Mouse (Mus musculus) CH12.LX (cell line): ENCODE measurements around the gene Slc2a3. TPM values are rescaled to one million over a fixed set of nuclear protein-coding genes. Genes with fewer than 3 reads are reported as not detected.

Experiments used
- DNase-seq: peaks from one replicate; pipeline ENCODE4 v3.0.0-alpha.2; 2013; ENCODE audit errors: extremely low read depth
- H3K27ac ChIP-seq: 2 replicates; pipeline ENCODE4 v1.5.1; 2012; ENCODE audit warnings: low read depth, mild to moderate bottlenecking, control low read depth, moderate library complexity; ENCODE audit not compliant: insufficient read depth
- H3K27me3 ChIP-seq: replicated peaks from 2 replicates; pipeline ENCODE3; 2012; ENCODE audit warnings: inconsistent platforms
- H3K36me3 ChIP-seq, 2 experiments: replicated peaks in 1 of 2; 2 replicates each; pipeline versions ENCODE3 to v1.6.1; 2012; ENCODE audit warnings: inconsistent platforms in 1 of 2, low read length in 1 of 2, mild to moderate bottlenecking in 1 of 2, mixed read lengths in 1 of 2, moderate library complexity in 1 of 2; ENCODE audit not compliant: control insufficient read depth in 1 of 2, insufficient read depth in 1 of 2
- H3K4me1 ChIP-seq, 2 experiments: 2 replicates each; pipeline ENCODE4 v1.6.1; 2012; ENCODE audit warnings: inconsistent platforms in 1 of 2, moderate library complexity in 1 of 2; ENCODE audit not compliant: insufficient read depth in 2 of 2, control insufficient read depth in 1 of 2
- H3K4me2 ChIP-seq: 2 replicates; pipeline ENCODE4 v1.6.1; 2012; ENCODE audit warnings: low read depth, mild to moderate bottlenecking, control low read depth; ENCODE audit not compliant: poor library complexity, insufficient read depth, severe bottlenecking
- H3K4me3 ChIP-seq, 3 experiments: fragments of 150-350 bp in 1 of 3; sonication (generic) in 1 of 3; replicated peaks in 1 of 3; 2 replicates each; pipeline versions ENCODE3 to v1.5.1; 2011 to 2012; ENCODE audit warnings: low read depth in 2 of 3, low read length in 2 of 3, mild to moderate bottlenecking in 2 of 3, moderate library complexity in 2 of 3, control low read depth in 1 of 3, improper control_type of control experiment in 1 of 3, inconsistent platforms in 1 of 3, mixed read lengths in 1 of 3; ENCODE audit not compliant: poor library complexity in 1 of 3
- H3K79me2 ChIP-seq: replicated peaks from 2 replicates; pipeline ENCODE4 v1.6.1; 2012; ENCODE audit warnings: mild to moderate bottlenecking, moderate library complexity; ENCODE audit not compliant: control insufficient read depth, poor library complexity, insufficient read depth, severe bottlenecking; ENCODE audit errors: extremely low read depth
- H3K9ac ChIP-seq: 2 replicates; pipeline ENCODE4 v1.6.1; 2012; ENCODE audit warnings: low read depth, mild to moderate bottlenecking, control low read depth, moderate library complexity; ENCODE audit not compliant: insufficient read depth
- H3K9me3 ChIP-seq: replicated peaks from 2 replicates; pipeline ENCODE3; 2012; ENCODE audit warnings: low read length, inconsistent platforms, mixed read lengths
- BHLHE40 ChIP-seq: IDR thresholded peaks from 2 replicates; pipeline ENCODE4 v1.6.1; 2011; ENCODE audit warnings: mild to moderate bottlenecking, low read depth, low read length, improper control_type of control experiment
- CHD2 ChIP-seq: IDR thresholded peaks from 2 replicates; pipeline ENCODE4 v1.6.1; 2011; ENCODE audit warnings: low read length, improper control_type of control experiment
- CTCF ChIP-seq, 2 experiments: IDR thresholded peaks in 1 of 2; conservative IDR thresholded peaks in 1 of 2; 2 replicates each; pipeline ENCODE4 v1.5.1; 2011 to 2012; ENCODE audit warnings: low read depth in 2 of 2, low read length in 2 of 2, improper control_type of control experiment in 1 of 2, inconsistent platforms in 1 of 2, mild to moderate bottlenecking in 1 of 2, moderate library complexity in 1 of 2
- E2F4 ChIP-seq: IDR thresholded peaks from 2 replicates; pipeline ENCODE4 v1.6.1; 2011; ENCODE audit warnings: low read depth, low read length, improper control_type of control experiment; ENCODE audit not compliant: insufficient replicate concordance
- EP300 ChIP-seq: IDR thresholded peaks from 2 replicates; pipeline ENCODE4 v1.6.1; 2011; ENCODE audit warnings: low read length, improper control_type of control experiment
- IRF4 ChIP-seq: IDR thresholded peaks from 2 replicates; pipeline ENCODE4 v1.6.1; 2014; ENCODE audit warnings: low read depth, mild to moderate bottlenecking, inconsistent platforms, low read length, improper control_type of control experiment
- JUN ChIP-seq: IDR thresholded peaks from 2 replicates; pipeline ENCODE4 v1.6.1; 2011; ENCODE audit warnings: low read depth, mild to moderate bottlenecking, low read length, improper control_type of control experiment, moderate library complexity; ENCODE audit not compliant: insufficient read depth
- MAFK ChIP-seq: IDR thresholded peaks from 2 replicates; pipeline ENCODE4 v1.6.1; 2011; ENCODE audit warnings: low read length, improper control_type of control experiment; ENCODE audit not compliant: insufficient replicate concordance
- MAZ ChIP-seq: IDR thresholded peaks from 2 replicates; pipeline ENCODE4 v1.6.1; 2012; ENCODE audit warnings: low read depth, mild to moderate bottlenecking, inconsistent platforms, low read length, improper control_type of control experiment, moderate library complexity
- MEF2A ChIP-seq: IDR thresholded peaks from 2 replicates; pipeline ENCODE4 v1.6.1; 2014; ENCODE audit warnings: low read depth, mild to moderate bottlenecking, inconsistent platforms, low read length, improper control_type of control experiment, borderline replicate concordance
- MXI1 ChIP-seq: IDR thresholded peaks from 2 replicates; pipeline ENCODE4 v1.6.1; 2011; ENCODE audit warnings: mild to moderate bottlenecking, low read depth, low read length, improper control_type of control experiment
- MYC ChIP-seq: IDR thresholded peaks from 2 replicates; pipeline ENCODE4 v1.6.1; 2011; ENCODE audit warnings: low read depth, mild to moderate bottlenecking, improper control_type of control experiment, low read length
- NELFE ChIP-seq: IDR thresholded peaks from 2 replicates; pipeline ENCODE4 v1.6.1; 2011; ENCODE audit warnings: low read depth, low read length, improper control_type of control experiment
- NRF1 ChIP-seq: IDR thresholded peaks from 2 replicates; pipeline ENCODE4 v1.6.1; 2014; ENCODE audit warnings: low read depth, mild to moderate bottlenecking, inconsistent platforms, low read length, improper control_type of control experiment, moderate library complexity
- RAD21 ChIP-seq: IDR thresholded peaks from 2 replicates; pipeline ENCODE4 v1.6.1; 2011; ENCODE audit warnings: low read depth, mild to moderate bottlenecking, low read length, improper control_type of control experiment, moderate library complexity
- SMC3 ChIP-seq: IDR thresholded peaks from 2 replicates; pipeline ENCODE4 v1.6.1; 2011; ENCODE audit warnings: low read depth, low read length, improper control_type of control experiment
- USF1 ChIP-seq: IDR thresholded peaks from 2 replicates; pipeline ENCODE4 v1.6.1; 2014; ENCODE audit warnings: low read depth, mild to moderate bottlenecking, inconsistent platforms, low read length, improper control_type of control experiment
- USF2 ChIP-seq: conservative IDR thresholded peaks from 2 replicates; pipeline ENCODE4 v1.6.1; 2011; ENCODE audit warnings: low read depth, low read length, improper control_type of control experiment
- ZC3H11A ChIP-seq: IDR thresholded peaks from 2 replicates; pipeline ENCODE4 v1.6.1; 2012; ENCODE audit warnings: low read depth, mild to moderate bottlenecking, inconsistent platforms, low read length, improper control_type of control experiment
- ZKSCAN1 ChIP-seq: IDR thresholded peaks from 2 replicates; pipeline ENCODE4 v1.6.1; 2012; ENCODE audit warnings: low read depth, inconsistent platforms, low read length, improper control_type of control experiment, borderline replicate concordance
- ZMIZ1 ChIP-seq: IDR thresholded peaks from 2 replicates; pipeline ENCODE4 v1.6.1; 2012; ENCODE audit warnings: low read depth, mild to moderate bottlenecking, inconsistent platforms, low read length, improper control_type of control experiment
- ZNF384 ChIP-seq: IDR thresholded peaks from 2 replicates; pipeline ENCODE4 v1.6.1; 2012; ENCODE audit warnings: low read depth, low read length, improper control_type of control experiment, inconsistent platforms
- dilution Hi-C: fragments of 300-500 bp; cut with MboI; formaldehyde crosslinking; loops from 2 replicates; pipeline ENCODE4 v1.14.3; 2020; ENCODE audit warnings: low sequenced_read_pairs; ENCODE audit not compliant: extremely low pct_unique_long_range_greater_than_20kb, extremely low pct_ligation_motif_present
- in situ Hi-C: fragments of 300-500 bp; cut with MboI; formaldehyde crosslinking; loops from 3 replicates; pipeline ENCODE4 v1.14.3; 2019; ENCODE audit warnings: low sequenced_read_pairs, low pct_ligation_motif_present, low pct_unique_long_range_greater_than_20kb, mixed read lengths
- polyA plus RNA-seq: library from polyadenylated mRNA; unstranded; fragments of >175 nt; gene quantifications from 2 replicates; pipeline ENCODE4 v1.2.1, GENCODE M21; 2012; ENCODE audit warnings: low read depth; ENCODE audit not compliant: insufficient read length
- total RNA-seq, 2 experiments: library from RNA; depleted of rRNA; stranded (reverse); fragments of 300-350 nt in 1 of 2; fragments of >200 nt in 1 of 2; gene quantifications; 2 replicates each; pipeline ENCODE4 v1.2.3; 2012 to 2014

Gene Slc2a3
- total and polyA plus RNA-seq, 3 experiments: 28.8 to 38.3 (median 29.7) TPM

- Histone ChIP-seq H3K27me3 (no peaks in the 10 kb centered on the region), H3K27ac (no peak overlapping the region), H3K79me2 (no peaks in the 10 kb centered on the region), H3K9me3 (peaks cover 9% of the 10 kb centered on the region), H3K36me3 (peaks cover 64 to 89% of the 10 kb centered on the region in 2 experiments), H3K9ac (no peak overlapping the region), H3K4me2 (no peak overlapping the region), H3K4me3 (no peak overlapping the region)
- dilution Hi-C loops: no loop called here
- in situ Hi-C loops: no loop called here
- TF ChIP-seq MEF2A: no peak
- TF ChIP-seq ZC3H11A: no peak
- TF ChIP-seq MYC: no peak
- no peak for TF ChIP-seq IRF4
- no peak for TF ChIP-seq MAZ
- TF ChIP-seq NRF1: no peak
- TF ChIP-seq JUN: no peak
- TF ChIP-seq NELFE: no peak
- no peak for TF ChIP-seq ZMIZ1
- TF ChIP-seq CTCF (conservative IDR thresholded peaks at IDR 0.05 in 1 of 2, IDR thresholded peaks at IDR 0.05 in 1 of 2; ENCODE audit: low read depth in 2 of 2, low read length in 2 of 2): no peak
- no peak for TF ChIP-seq BHLHE40
- TF ChIP-seq USF2: no peak
- TF ChIP-seq E2F4: no peak
- no peak for TF ChIP-seq ZNF384
- TF ChIP-seq EP300: no peak
- no peak for TF ChIP-seq USF1
- TF ChIP-seq MXI1: no peak
- no peak for TF ChIP-seq ZKSCAN1
- TF ChIP-seq CHD2: no peak
- TF ChIP-seq, all 38 proteins: peak for 0
- no peak for DNase-seq
- peaks cover 3 to 40% of the 10 kb centered on the region in 2 experiments for H3K4me1 ChIP-seq
Measured at GRCm38 (mm10) chr6:122832880-122833279, 31.4 kb upstream of the Slc2a3 start.

GRCm38 (mm10) chr6:122828086-122828485, 26.6 kb upstream of the Slc2a3 start:
- H3K4me3 ChIP-seq: no peak overlapping the region
- dilution Hi-C loops: no loop called here
- TF ChIP-seq RAD21 (peak; percentile 15), USF1 (no peak), MAFK (no peak), CTCF (conservative IDR thresholded peaks at IDR 0.05 in 1 of 2, IDR thresholded peaks at IDR 0.05 in 1 of 2; ENCODE audit: low read depth in 2 of 2, low read length in 2 of 2) (peak in 1 of 2 experiments; percentile 70; a peak in 2 of 4 replicates), ZNF384 (no peak), SMC3 (peak; percentile 51)
- TF ChIP-seq, all 38 proteins: peak for 3
- no peak for DNase-seq
- in situ Hi-C loops: no loop called here
- Histone ChIP-seq H3K27ac (no peak overlapping the region), H3K27me3 (no peaks in the 10 kb centered on the region), H3K9ac (no peak overlapping the region), H3K9me3 (no peaks in the 10 kb centered on the region), H3K4me2 (no peak overlapping the region), H3K79me2 (0 out of 2 replicates have a peak, but pooled peaks cover 3% of the 10 kb centered on the region), H3K36me3 (peaks cover 33 to 52% of the 10 kb centered on the region in 2 experiments), H3K4me1 (peaks cover 25 to 40% of the 10 kb centered on the region in 2 experiments)
